Mouse (Mus musculus) erythroblast, embryonic 14.5 days (primary cell): ENCODE results near the gene Fam71e2. TPM values are rescaled to one million over a fixed set of nuclear protein-coding genes. Genes with fewer than 3 reads are reported as not detected.
"Not testable (repeated sequence)": the region's sequence is repeated elsewhere in the genome, so short reads cannot be mapped to it uniquely, and the experiment has no call there.

Experiments used
- H3K27me3 ChIP-seq: 2 replicates; pipeline ENCODE4 v1.6.1; 2012; ENCODE audit warnings: inconsistent platforms; ENCODE audit not compliant: control insufficient read depth
- H3K36me3 ChIP-seq: 2 replicates; pipeline ENCODE4 v1.6.1; 2012; ENCODE audit warnings: mild to moderate bottlenecking, inconsistent platforms; ENCODE audit not compliant: control insufficient read depth
- H3K4me1 ChIP-seq: 2 replicates; pipeline ENCODE4 v1.6.1; 2012; ENCODE audit warnings: inconsistent platforms; ENCODE audit not compliant: control insufficient read depth
- H3K4me3 ChIP-seq: replicated peaks from 2 replicates; pipeline ENCODE3; 2012; ENCODE audit warnings: moderate library complexity, mild to moderate bottlenecking, inconsistent platforms
- H3K9me3 ChIP-seq: 2 replicates; pipeline ENCODE4 v1.6.1; 2012; ENCODE audit warnings: low read length, inconsistent platforms, mixed read lengths; ENCODE audit not compliant: control insufficient read depth
- GATA1 ChIP-seq: IDR thresholded peaks from 2 replicates; pipeline ENCODE4 v1.6.1; 2012; ENCODE audit warnings: low read length, inconsistent platforms, mixed read lengths
- TAL1 ChIP-seq: IDR thresholded peaks from 3 replicates; pipeline ENCODE4 v1.6.1; 2012; ENCODE audit warnings: low read length, inconsistent platforms, mixed read lengths
- polyA plus RNA-seq: library from polyadenylated mRNA; stranded (reverse); fragments of >175 nt; gene quantifications from 2 replicates; pipeline ENCODE4 v1.2.3, GENCODE M21; 2012

Gene Fam71e2
- polyA plus RNA-seq, result not detected in 2 replicates

GRCm38 (mm10) chr7:4771202-4771601 lies at the start of gene Fam71e2:
Gene Fam71e2, minus strand, starts transcription at chr7:4771302.
- no peak for TF ChIP-seq TAL1
- no peak within 1 kb of the TSS for H3K4me3 ChIP-seq
- no peaks in the 10 kb centered on the region for H3K36me3 ChIP-seq
- no peaks in the 10 kb centered on the region for H3K4me1 ChIP-seq
- no peaks in the 10 kb centered on the region; the same call in 1 of the 2 replicates for H3K9me3 ChIP-seq
- peaks cover 50% of the 10 kb centered on the region for H3K27me3 ChIP-seq

GRCm38 (mm10) chr7:4816559-4816958 lies 45.5 kb upstream of the Fam71e2 start:
- Histone ChIP-seq H3K9me3 (peaks cover 12% of the 10 kb centered on the region), H3K4me1 (peaks cover 6% of the 10 kb centered on the region), H3K36me3 (peaks cover 16% of the 10 kb centered on the region), H3K4me3 (no peak overlapping the region), H3K27me3 (peaks cover 2% of the 10 kb centered on the region; the same call in 1 of the 2 replicates)
- no peak for TF ChIP-seq TAL1
- no peak for TF ChIP-seq GATA1

GRCm38 (mm10) chr7:4813105-4813791 lies 42.1 kb upstream of the Fam71e2 start:
- TF ChIP-seq GATA1 (no peak), TAL1 (no peak)

GRCm38 (mm10) chr7:4812303-4813104 lies 41.4 kb upstream of the Fam71e2 start, which contains the start of gene Ube2s:
Gene Ube2s, minus strand, starts transcription at chr7:4812590.
- Histone ChIP-seq H3K4me1 (peaks cover 37% of the 10 kb centered on the region), H3K27me3 (no peaks in the 10 kb centered on the region), H3K4me3 (peak within 1 kb of the TSS; percentile 100), H3K9me3 (peaks cover 12% of the 10 kb centered on the region), H3K36me3 (peaks cover 54% of the 10 kb centered on the region)
- TF ChIP-seq TAL1, result no peak
- TF ChIP-seq GATA1, result no peak

More at GRCm38 (mm10) chr7:4813105-4813791, 42.1 kb upstream of the Fam71e2 start:
- H3K4me1 ChIP-seq, result peaks cover 34% of the 10 kb centered on the region
- H3K27me3 ChIP-seq, result no peaks in the 10 kb centered on the region
- H3K9me3 ChIP-seq, result peaks cover 12% of the 10 kb centered on the region
- H3K4me3 ChIP-seq, result peak overlapping the region; percentile 100
- peaks cover 50% of the 10 kb centered on the region for H3K36me3 ChIP-seq

GRCm38 (mm10) chr7:4811842-4812302 lies 40.8 kb upstream of the Fam71e2 start:
- Histone ChIP-seq H3K4me1 (peaks cover 42% of the 10 kb centered on the region), H3K4me3 (peak overlapping the region; percentile 100), H3K27me3 (no peaks in the 10 kb centered on the region), H3K9me3 (peaks cover 12% of the 10 kb centered on the region), H3K36me3 (peaks cover 60% of the 10 kb centered on the region)
- TF ChIP-seq GATA1 (no peak), TAL1 (no peak)

GRCm38 (mm10) chr7:4811131-4811530 lies 40.0 kb upstream of the Fam71e2 start:
- Histone ChIP-seq H3K4me1 (peaks cover 47% of the 10 kb centered on the region), H3K9me3 (peaks cover 12% of the 10 kb centered on the region), H3K36me3 (peaks cover 68% of the 10 kb centered on the region), H3K4me3 (peak overlapping the region; percentile 100)
- H3K27me3 ChIP-seq, result not testable (repeated sequence)

- H3K27me3 ChIP-seq, result no peaks in the 10 kb centered on the region
- peaks cover 97% of the 10 kb centered on the region for H3K36me3 ChIP-seq
- peaks cover 41% of the 10 kb centered on the region for H3K4me1 ChIP-seq
- no peak overlapping the region for H3K4me3 ChIP-seq
- no peaks in the 10 kb centered on the region for H3K9me3 ChIP-seq
- TF ChIP-seq GATA1 (no peak), TAL1 (no peak)
Observed at GRCm38 (mm10) chr7:4806716-4807115, 35.6 kb upstream of the Fam71e2 start.

- Histone ChIP-seq H3K27me3 (no peaks in the 10 kb centered on the region), H3K9me3 (no peaks in the 10 kb centered on the region), H3K4me1 (peaks cover 8% of the 10 kb centered on the region), H3K4me3 (no peak overlapping the region), H3K36me3 (peaks cover 84% of the 10 kb centered on the region)
- TF ChIP-seq GATA1 (no peak), TAL1 (no peak)
Observed at GRCm38 (mm10) chr7:4802247-4802646, 31.1 kb upstream of the Fam71e2 start.

- no peaks in the 10 kb centered on the region for H3K27me3 ChIP-seq
- H3K36me3 ChIP-seq, result peaks cover 62% of the 10 kb centered on the region
- TF ChIP-seq GATA1, result no peak
- no peak for TF ChIP-seq TAL1
- H3K9me3 ChIP-seq, result no peaks in the 10 kb centered on the region
- peaks cover 38% of the 10 kb centered on the region for H3K4me1 ChIP-seq
- no peak overlapping the region for H3K4me3 ChIP-seq
Observed at GRCm38 (mm10) chr7:4795767-4796433, 24.8 kb upstream of the Fam71e2 start.
